ENCODE assay signal across 8 mouse cellular contexts in genomic region chr2:80581043-80581711, GRCm38 (mm10). TPM values are rescaled to one million over a fixed set of nuclear protein-coding genes. Genes with fewer than 3 reads are reported as not detected.
DNase-seq lines count a peak whose midpoint lies in the region; ATAC-seq and TF ChIP-seq lines count a peak whose summit lies in the region.

Nckap1 (minus strand) TSS chr2:80581380.

- peak within 1 kb of the TSS; percentile 87 for H3K4me3 ChIP-seq in forebrain, embryonic 11.5 days (ENCODE audit: low read depth, low read length)
- H3K4me3 ChIP-seq in heart, embryonic 15.5 days: peak within 1 kb of the TSS; percentile 62
- peak within 1 kb of the TSS; percentile 86 for H3K4me3 ChIP-seq in liver, embryonic 13.5 days (replicated peaks)
- peak within 1 kb of the TSS; percentile 90 for H3K4me3 ChIP-seq in neural tube, embryonic 12.5 days
- H3K4me3 ChIP-seq in stomach, postnatal 0 days (ENCODE audit: low read depth, low read length): peak within 1 kb of the TSS; percentile 97

- peak within 1 kb of the TSS; percentile 93 for H3K27ac ChIP-seq in forebrain, embryonic 11.5 days (ENCODE audit: low read depth, low read length)
- H3K27ac ChIP-seq in heart, embryonic 15.5 days: peak within 1 kb of the TSS; percentile 93
- H3K27ac ChIP-seq in liver, embryonic 13.5 days: peak within 1 kb of the TSS; percentile 92
- peak within 1 kb of the TSS; percentile 94 for H3K27ac ChIP-seq in neural tube, embryonic 12.5 days
- peak within 1 kb of the TSS; percentile 100 for H3K27ac ChIP-seq in stomach, postnatal 0 days (replicated peaks)

- no peaks in the 10 kb centered on the region for H3K9me3 ChIP-seq in forebrain, embryonic 11.5 days (ENCODE audit: control insufficient read depth, low read length)
- H3K9me3 ChIP-seq in heart, embryonic 15.5 days (replicated peaks): no peaks in the 10 kb centered on the region
- no peaks in the 10 kb centered on the region for H3K9me3 ChIP-seq in liver, embryonic 13.5 days (replicated peaks)
- H3K9me3 ChIP-seq in neural tube, embryonic 12.5 days: no peaks in the 10 kb centered on the region
- no peaks in the 10 kb centered on the region for H3K9me3 ChIP-seq in stomach, postnatal 0 days (ENCODE audit: control insufficient read depth, low read length)

- H3K9ac ChIP-seq in forebrain, embryonic 11.5 days (ENCODE audit: low read length): peak within 1 kb of the TSS; percentile 98
- peak within 1 kb of the TSS; percentile 84 for H3K9ac ChIP-seq in heart, embryonic 15.5 days
- H3K9ac ChIP-seq in liver, embryonic 13.5 days: peak within 1 kb of the TSS; percentile 93
- peak within 1 kb of the TSS; percentile 98 for H3K9ac ChIP-seq in neural tube, embryonic 12.5 days
- H3K9ac ChIP-seq in stomach, postnatal 0 days (ENCODE audit: low read length): peak within 1 kb of the TSS; percentile 99

- under 1% methylated on average over 78 of the region's 88 CpGs for WGBS in forebrain, embryonic 11.5 days
- WGBS in heart, embryonic 15.5 days: under 1% methylated on average over 68 of the region's 88 CpGs
- WGBS in liver, embryonic 13.5 days (ENCODE audit: insufficient replicate concordance): under 1% methylated on average over 79 of the region's 88 CpGs
- under 1% methylated on average over 79 of the region's 88 CpGs for WGBS in neural tube, embryonic 12.5 days
- WGBS in stomach, postnatal 0 days: under 1% methylated on average over 56 of the region's 88 CpGs

- H3K4me2 ChIP-seq in forebrain, embryonic 11.5 days (ENCODE audit: low read depth, low read length, severe bottlenecking): peak within 1 kb of the TSS; percentile 83
- peak within 1 kb of the TSS; percentile 64 for H3K4me2 ChIP-seq in heart, embryonic 15.5 days
- peak within 1 kb of the TSS; percentile 86 for H3K4me2 ChIP-seq in liver, embryonic 13.5 days
- H3K4me2 ChIP-seq in neural tube, embryonic 12.5 days (replicated peaks): peak within 1 kb of the TSS; percentile 69
- H3K4me2 ChIP-seq in stomach, postnatal 0 days (replicated peaks; ENCODE audit: low read depth): peak within 1 kb of the TSS; percentile 58

- peak; percentile 96 for ATAC-seq in forebrain, embryonic 11.5 days (replicated peaks; ENCODE audit: low FRiP score)
- ATAC-seq in heart, embryonic 15.5 days (replicated peaks; ENCODE audit: insufficient number of reproducible peaks, insufficient read depth, low FRiP score, low read depth): peak; percentile 92
- peak; percentile 90 for ATAC-seq in liver, embryonic 13.5 days (ENCODE audit: low read depth)
- peak; percentile 95 for ATAC-seq in neural tube, embryonic 12.5 days (ENCODE audit: low FRiP score, low read depth)
- ATAC-seq in stomach, postnatal 0 days (ENCODE audit: low FRiP score, low TSS enrichment): peak; percentile 97

- DNase-seq in CD8-positive naive resting alpha-beta T cell, adult 2 months (ENCODE audit: low read depth in 2 of 2, low spot score in 2 of 2): peak; percentile 73 to 75
- peak; percentile 66 for DNase-seq in c-Kit-positive CD71-positive TER-119-negative erythroid progenitor cells, embryonic 14.5 days (ENCODE audit: low read depth)
- DNase-seq in forebrain, embryonic 11.5 days (ENCODE audit: low spot score): peak; percentile 95
- peak; percentile 88 to 94 for DNase-seq in kidney, postnatal 25 days
- DNase-seq in liver, embryonic 13.5 days: peak; percentile 83
- peak; percentile 95 for DNase-seq in stomach, postnatal 0 days (ENCODE audit: low spot score)

- TF ChIP-seq EP300 in stomach, postnatal 0 days (optimal IDR thresholded peaks at IDR 0.05): no peak

- peaks cover 3% of the 10 kb centered on the region; the same call in 1 of the 2 replicates for H3K4me1 ChIP-seq in forebrain, embryonic 11.5 days (replicated peaks; ENCODE audit: control insufficient read depth, insufficient read depth, low read length)
- peaks cover 15% of the 10 kb centered on the region for H3K4me1 ChIP-seq in heart, embryonic 15.5 days (replicated peaks)
- peaks cover 21% of the 10 kb centered on the region for H3K4me1 ChIP-seq in liver, embryonic 13.5 days (replicated peaks)
- peaks cover 13% of the 10 kb centered on the region for H3K4me1 ChIP-seq in neural tube, embryonic 12.5 days
- 0 out of 2 replicates have a peak, but pooled peaks cover 4% of the 10 kb centered on the region for H3K4me1 ChIP-seq in stomach, postnatal 0 days (replicated peaks; ENCODE audit: control insufficient read depth, insufficient read depth)

- H3K36me3 ChIP-seq in forebrain, embryonic 11.5 days (ENCODE audit: control insufficient read depth, insufficient read depth, low read length): no peaks in the 10 kb centered on the region
- H3K36me3 ChIP-seq in heart, embryonic 15.5 days: no peaks in the 10 kb centered on the region
- H3K36me3 ChIP-seq in liver, embryonic 13.5 days: no peaks in the 10 kb centered on the region
- H3K36me3 ChIP-seq in neural tube, embryonic 12.5 days: no peaks in the 10 kb centered on the region
- H3K36me3 ChIP-seq in stomach, postnatal 0 days (ENCODE audit: control insufficient read depth, insufficient read depth, low read length): no peaks in the 10 kb centered on the region

- peak; percentile 64 for TF ChIP-seq CTCF in stomach, postnatal 0 days (IDR thresholded peaks at IDR 0.05; ENCODE audit: low read depth)

- H3K27me3 ChIP-seq in forebrain, embryonic 11.5 days (ENCODE audit: control insufficient read depth, insufficient read depth, low read length): no peaks in the 10 kb centered on the region
- no peaks in the 10 kb centered on the region for H3K27me3 ChIP-seq in heart, embryonic 15.5 days
- H3K27me3 ChIP-seq in liver, embryonic 13.5 days: peaks cover 27% of the 10 kb centered on the region
- H3K27me3 ChIP-seq in neural tube, embryonic 12.5 days (replicated peaks): no peaks in the 10 kb centered on the region
- H3K27me3 ChIP-seq in stomach, postnatal 0 days (ENCODE audit: control insufficient read depth, insufficient read depth, low read length): no peaks in the 10 kb centered on the region

RNA-seq across cellular contexts. Expression of gene Nckap1, which starts in this region (rescaled TPM):
- polyA plus RNA-seq in forebrain, embryonic 11.5 days (2014; fragmentation: Nextera tagmentation; extraction: Ambion mirVana): 68.0 and 70.9 TPM in 2 replicates
- polyA plus RNA-seq in heart, embryonic 15.5 days (2015; fragmentation: Nextera tagmentation; extraction: Ambion mirVana): 50.4 and 56.8 TPM in 2 replicates
- polyA plus RNA-seq in liver, embryonic 13.5 days (2015; fragmentation: Nextera tagmentation; extraction: Ambion mirVana): 14.7 and 18.2 TPM in 2 replicates
- polyA plus RNA-seq in neural tube, embryonic 12.5 days (2016; fragmentation: Nextera tagmentation; extraction: Ambion mirVana): 103 and 119 TPM in 2 replicates
- polyA plus RNA-seq in stomach, postnatal 0 days (2015; fragmentation: Nextera tagmentation; extraction: Ambion mirVana): 51.0 and 51.6 TPM in 2 replicates

Comparison
In these comparisons a context has a peak if more than half of its experiments do, and no peak if none do; other contexts are left out.
1. Peak in every context shown above with its lines: DNase-seq, ATAC-seq, H3K4me3 ChIP-seq and H3K27ac ChIP-seq.